Mouse (Mus musculus) megakaryocyte, embryonic 14.5 days (primary cell): Measurements from ENCODE around the gene Ube4b. TPM values are rescaled to one million over a fixed set of nuclear protein-coding genes. Genes with fewer than 3 reads are reported as not detected.

ENCODE experiments used
- H3K27me3 ChIP-seq: replicated peaks from 2 replicates; pipeline ENCODE3; 2012; ENCODE audit warnings: inconsistent platforms
- H3K36me3 ChIP-seq: replicated peaks from 2 replicates; pipeline ENCODE3; 2012; ENCODE audit warnings: low read length, inconsistent platforms, mixed read lengths
- H3K4me1 ChIP-seq: 2 replicates; pipeline ENCODE4 v1.6.1; 2012; ENCODE audit warnings: inconsistent platforms
- H3K4me3 ChIP-seq: replicated peaks from 2 replicates; pipeline ENCODE3; 2012; ENCODE audit warnings: moderate library complexity, mild to moderate bottlenecking, inconsistent platforms
- H3K9me3 ChIP-seq: 2 replicates; pipeline ENCODE4 v1.6.1; 2012; ENCODE audit warnings: inconsistent platforms
- FLI1 ChIP-seq: IDR thresholded peaks from 2 replicates; pipeline ENCODE4 v1.6.1; 2012; ENCODE audit warnings: low read length, inconsistent platforms, mixed read lengths
- GATA1 ChIP-seq: IDR thresholded peaks from 3 replicates; pipeline ENCODE4 v1.6.1; 2012; ENCODE audit warnings: mixed read lengths, low read length, inconsistent platforms, borderline replicate concordance
- polyA plus RNA-seq: library from polyadenylated mRNA; stranded (reverse); fragments of >175 nt; gene quantifications from 2 replicates; pipeline ENCODE4 v1.2.3, GENCODE M21; 2012; ENCODE audit warnings: low replicate concordance; ENCODE audit not compliant: insufficient read depth

Gene Ube4b
- polyA plus RNA-seq, 1 experiment = 134 TPM

DNA sequence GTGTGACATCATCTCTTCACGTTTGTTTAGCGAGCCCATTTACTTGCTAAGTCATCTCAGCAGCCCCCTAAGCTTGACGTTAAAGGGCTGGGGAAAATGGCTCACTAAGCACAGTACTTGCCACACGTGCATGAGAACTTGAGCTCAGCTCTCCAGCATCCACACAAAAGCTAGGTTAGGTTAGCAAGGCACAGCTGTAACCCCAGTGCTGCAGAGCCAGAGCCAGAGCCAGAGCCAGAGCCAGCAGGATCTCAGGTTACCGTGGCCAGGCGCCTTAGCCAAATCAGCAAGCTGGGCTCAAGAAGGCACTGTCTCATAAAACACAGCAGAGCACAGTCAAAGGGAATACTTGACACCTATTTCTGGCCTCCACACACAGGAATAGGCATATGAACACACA, 31.0 kb downstream of the Ube4b start:
- H3K36me3 ChIP-seq = peaks cover 82% of the 10 kb centered on the region
- no peaks in the 10 kb centered on the region for H3K27me3 ChIP-seq
- H3K9me3 ChIP-seq = no peaks in the 10 kb centered on the region
- peaks cover 53% of the 10 kb centered on the region for H3K4me1 ChIP-seq
- no peak overlapping the region for H3K4me3 ChIP-seq
- TF ChIP-seq FLI1 (no peak), GATA1 (no peak)

DNA sequence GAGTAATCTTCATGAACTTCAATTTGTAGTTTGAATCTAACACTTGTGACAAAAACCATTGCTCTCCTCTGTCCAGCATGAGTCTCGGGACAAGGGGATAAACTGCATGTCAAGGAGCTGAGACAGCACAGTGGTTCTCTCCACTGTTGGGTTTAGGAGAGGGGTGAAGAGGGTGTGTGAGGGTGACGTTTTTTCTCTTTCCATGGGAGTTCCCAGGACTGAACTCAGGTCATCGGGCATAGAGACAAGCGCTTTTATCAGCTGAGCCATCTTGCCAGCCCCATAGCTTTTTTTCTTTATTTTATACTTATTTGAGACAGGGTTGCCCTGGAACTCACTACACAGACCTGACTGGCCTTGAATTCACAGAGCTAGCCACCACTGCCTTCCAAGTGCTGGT, 32.3 kb downstream of the Ube4b start:
- no peaks in the 10 kb centered on the region for H3K27me3 ChIP-seq
- TF ChIP-seq FLI1 = no peak
- no peak for TF ChIP-seq GATA1
- peaks cover 89% of the 10 kb centered on the region for H3K36me3 ChIP-seq
- H3K9me3 ChIP-seq = no peaks in the 10 kb centered on the region
- peaks cover 44% of the 10 kb centered on the region for H3K4me1 ChIP-seq
- H3K4me3 ChIP-seq = no peak overlapping the region

- peaks cover 86% of the 10 kb centered on the region for H3K36me3 ChIP-seq
Observed at GRCm38 (mm10) chr4:149393311-149393995, 33.1 kb downstream of the Ube4b start.

DNA sequence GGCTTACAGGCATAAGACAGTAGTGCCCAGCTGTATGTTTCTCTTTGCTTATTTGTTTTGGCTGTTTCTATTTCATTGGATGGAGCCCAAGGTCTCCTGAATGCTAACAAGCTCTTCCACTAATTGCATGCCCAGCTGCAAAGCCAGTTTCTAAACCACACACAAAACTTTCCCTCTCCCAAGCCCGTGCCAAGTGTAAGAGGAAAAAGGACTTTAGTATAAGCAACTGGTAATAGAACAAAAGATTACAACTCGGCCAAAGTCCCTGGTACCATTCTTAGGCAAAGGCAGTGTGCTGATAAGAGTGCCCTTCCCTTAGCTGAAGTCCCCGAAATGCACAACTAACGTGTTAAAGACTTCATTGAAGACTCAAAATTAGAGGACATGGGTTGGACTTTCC, 34.2 kb downstream of the Ube4b start:
- Histone ChIP-seq H3K4me3 (no peak overlapping the region), H3K9me3 (no peaks in the 10 kb centered on the region), H3K36me3 (peaks cover 83% of the 10 kb centered on the region), H3K27me3 (no peaks in the 10 kb centered on the region), H3K4me1 (peaks cover 40% of the 10 kb centered on the region)
- no peak for TF ChIP-seq FLI1
- TF ChIP-seq GATA1 = no peak

More at GRCm38 (mm10) chr4:149393311-149393995, 33.1 kb downstream of the Ube4b start:
- TF ChIP-seq GATA1 = no peak
- no peak for TF ChIP-seq FLI1
- Histone ChIP-seq H3K9me3 (no peaks in the 10 kb centered on the region), H3K4me1 (peaks cover 40% of the 10 kb centered on the region), H3K4me3 (no peak overlapping the region), H3K27me3 (no peaks in the 10 kb centered on the region)

DNA sequence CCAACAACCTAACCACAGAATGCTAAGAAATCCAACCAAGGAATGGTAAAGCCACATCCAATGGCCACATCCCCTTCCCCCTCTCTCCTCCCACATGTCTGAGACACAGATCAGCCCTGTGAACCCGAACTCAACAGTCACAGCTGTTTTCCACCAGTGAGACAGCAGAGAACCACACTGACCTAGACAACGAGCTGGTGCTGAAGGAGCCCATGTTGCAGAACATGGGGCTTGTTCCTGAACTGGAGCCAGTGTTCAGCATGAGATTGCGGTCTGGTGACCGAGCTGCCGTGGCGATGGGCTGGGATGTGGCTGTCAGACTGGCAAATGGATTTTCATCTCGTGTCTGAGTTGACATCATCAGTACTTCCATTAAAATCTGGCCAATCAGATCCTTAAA, 45.5 kb downstream of the Ube4b start:
- peaks cover 97% of the 10 kb centered on the region for H3K36me3 ChIP-seq
- TF ChIP-seq GATA1 (no peak), FLI1 (no peak)
- no peaks in the 10 kb centered on the region for H3K9me3 ChIP-seq
- no peak overlapping the region for H3K4me3 ChIP-seq
- H3K4me1 ChIP-seq = peaks cover 3% of the 10 kb centered on the region; the same call in 1 of the 2 replicates
- no peaks in the 10 kb centered on the region for H3K27me3 ChIP-seq

- peaks cover 3% of the 10 kb centered on the region; the same call in 1 of the 2 replicates for H3K4me1 ChIP-seq
- H3K9me3 ChIP-seq = no peaks in the 10 kb centered on the region
- H3K4me3 ChIP-seq = no peak overlapping the region
- no peaks in the 10 kb centered on the region for H3K27me3 ChIP-seq
- TF ChIP-seq FLI1 (no peak), GATA1 (no peak)
- H3K36me3 ChIP-seq = peaks cover 97% of the 10 kb centered on the region
Observed at GRCm38 (mm10) chr4:149379881-149380280, 46.7 kb downstream of the Ube4b start.

DNA sequence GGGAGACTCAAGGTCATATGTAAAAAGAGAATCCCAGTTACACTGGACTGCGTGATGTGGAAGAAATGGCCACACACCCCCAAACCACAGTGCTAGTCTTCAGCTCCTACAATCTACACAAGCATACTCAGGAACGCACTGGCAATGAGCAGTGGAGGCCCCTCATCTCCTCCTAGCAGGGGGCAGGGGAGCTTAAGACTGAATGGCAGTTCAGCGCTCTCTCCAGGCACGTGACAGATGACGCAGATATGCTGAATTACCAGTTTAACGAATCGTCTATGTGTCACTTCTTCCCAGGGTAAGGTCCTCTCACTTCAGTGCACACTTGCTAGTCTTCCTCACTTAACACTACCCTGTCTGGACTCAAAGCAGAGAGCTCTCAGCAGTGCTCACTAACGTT, 47.7 kb downstream of the Ube4b start:
- H3K4me1 ChIP-seq = peaks cover 3% of the 10 kb centered on the region; the same call in 1 of the 2 replicates
- no peaks in the 10 kb centered on the region for H3K27me3 ChIP-seq
- no peak overlapping the region for H3K4me3 ChIP-seq
- H3K36me3 ChIP-seq = peaks cover 97% of the 10 kb centered on the region
- no peak for TF ChIP-seq FLI1
- no peak for TF ChIP-seq GATA1
- H3K9me3 ChIP-seq = no peaks in the 10 kb centered on the region

DNA sequence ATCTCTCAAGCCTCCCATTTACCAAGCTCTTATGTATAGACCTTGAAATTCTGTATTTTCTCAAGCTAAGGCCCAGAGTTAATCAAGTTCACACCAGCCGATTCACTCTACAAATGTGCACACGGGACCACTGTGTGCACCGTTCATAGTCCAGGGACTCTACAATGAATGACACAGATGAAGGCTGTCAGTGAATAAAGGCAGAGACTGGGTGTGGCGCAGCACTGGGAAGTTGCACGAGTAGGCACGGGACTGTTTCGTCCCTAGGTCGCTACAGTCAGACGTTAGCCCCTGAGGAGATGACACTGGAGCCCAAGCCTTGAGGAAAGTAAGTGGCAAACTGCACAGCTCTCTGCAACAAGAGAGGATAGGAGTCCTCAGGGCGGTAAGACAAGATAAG, 50.5 kb downstream of the Ube4b start:
- H3K4me3 ChIP-seq = no peak overlapping the region
- H3K36me3 ChIP-seq = peaks cover 97% of the 10 kb centered on the region
- H3K4me1 ChIP-seq = peaks cover 2% of the 10 kb centered on the region; the same call in 1 of the 2 replicates
- TF ChIP-seq FLI1 = no peak
- TF ChIP-seq GATA1 = no peak
- H3K9me3 ChIP-seq = peaks cover 3% of the 10 kb centered on the region; the same call in 1 of the 2 replicates
- H3K27me3 ChIP-seq = no peaks in the 10 kb centered on the region

DNA sequence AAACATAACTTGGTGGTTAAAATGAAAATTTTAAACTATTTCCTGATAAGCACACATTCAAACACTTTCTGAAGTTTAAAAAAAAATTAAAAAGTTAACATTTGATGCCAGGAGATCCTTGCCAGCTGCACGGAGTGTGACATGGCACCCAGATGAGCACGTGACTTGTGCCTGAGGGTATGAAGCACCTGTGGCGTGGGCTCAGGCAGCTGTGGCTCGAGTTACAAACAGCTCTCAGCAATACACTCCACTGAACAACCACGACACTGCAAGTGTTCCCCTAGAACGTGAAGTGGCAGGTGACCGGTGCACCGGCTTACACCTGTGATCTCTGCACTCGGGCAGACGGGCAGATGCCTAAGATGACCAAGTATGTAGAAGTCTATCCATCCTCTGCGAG, 51.9 kb downstream of the Ube4b start:
- no peaks in the 10 kb centered on the region for H3K4me1 ChIP-seq
- no peaks in the 10 kb centered on the region for H3K27me3 ChIP-seq
- peaks cover 5% of the 10 kb centered on the region; the same call in 1 of the 2 replicates for H3K9me3 ChIP-seq
- TF ChIP-seq FLI1 (no peak), GATA1 (no peak)
- no peak overlapping the region for H3K4me3 ChIP-seq
- peaks cover 97% of the 10 kb centered on the region for H3K36me3 ChIP-seq

DNA sequence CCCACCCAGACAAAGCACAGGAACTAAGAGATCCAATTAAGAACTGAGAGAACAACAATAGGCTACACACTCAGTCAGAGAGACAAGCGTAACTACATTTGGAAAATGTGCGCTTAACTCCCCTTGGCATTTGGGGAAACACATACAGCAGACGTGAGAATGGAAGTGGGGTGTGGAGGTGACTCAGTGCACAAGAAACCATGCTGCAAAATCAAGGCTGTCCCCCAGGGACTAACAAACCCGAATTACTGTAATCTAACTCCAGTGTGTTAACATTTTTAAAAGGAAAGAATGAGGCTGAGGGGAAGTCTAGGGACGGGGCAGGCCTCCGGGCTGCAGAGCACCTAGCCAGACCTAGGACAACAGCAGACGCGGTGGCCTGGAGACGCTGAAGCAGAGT, 52.6 kb downstream of the Ube4b start:
- Histone ChIP-seq H3K4me3 (peak overlapping the region; percentile 33), H3K9me3 (peaks cover 5% of the 10 kb centered on the region; the same call in 1 of the 2 replicates), H3K4me1 (no peaks in the 10 kb centered on the region), H3K27me3 (no peaks in the 10 kb centered on the region), H3K36me3 (peaks cover 97% of the 10 kb centered on the region)
- TF ChIP-seq GATA1 (no peak), FLI1 (no peak)

DNA sequence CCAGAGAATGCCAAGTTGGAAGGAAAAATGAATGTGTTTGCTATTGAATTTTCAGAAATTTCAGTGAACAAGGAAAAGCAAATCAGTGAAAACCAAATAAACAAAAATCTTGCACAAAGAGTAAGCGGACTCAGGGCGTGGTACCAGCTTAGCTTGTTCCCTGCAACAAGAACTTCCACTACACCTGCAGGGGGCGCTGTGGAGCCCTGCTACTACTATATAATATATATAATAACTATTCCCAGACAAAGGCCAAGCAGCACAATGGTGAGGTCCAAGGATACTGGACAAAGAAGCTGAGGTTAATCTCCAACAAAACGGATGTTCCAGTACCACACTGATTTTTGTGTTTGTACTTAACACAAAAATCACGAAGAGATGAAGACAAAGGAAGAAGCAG, 53.1 kb downstream of the Ube4b start:
- Histone ChIP-seq H3K36me3 (peaks cover 97% of the 10 kb centered on the region), H3K9me3 (peaks cover 5% of the 10 kb centered on the region; the same call in 1 of the 2 replicates), H3K27me3 (no peaks in the 10 kb centered on the region), H3K4me1 (no peaks in the 10 kb centered on the region), H3K4me3 (no peak overlapping the region)
- no peak for TF ChIP-seq FLI1
- no peak for TF ChIP-seq GATA1
